Mouse (Mus musculus): ENCODE results near the gene Lancl3. TPM values are rescaled to one million over a fixed set of nuclear protein-coding genes. Genes with fewer than 3 reads are reported as not detected.
A peak's percentile ranks its signal among the peaks of the same experiment; 100 is the strongest.
"Not testable (repeated sequence)": the region's sequence is repeated elsewhere in the genome, so short reads cannot be mapped to it uniquely, and the experiment has no call there.

Gene Lancl3
- polyA plus RNA-seq, 1 experiment from 2014 or later = 0.67 TPM

DNA sequence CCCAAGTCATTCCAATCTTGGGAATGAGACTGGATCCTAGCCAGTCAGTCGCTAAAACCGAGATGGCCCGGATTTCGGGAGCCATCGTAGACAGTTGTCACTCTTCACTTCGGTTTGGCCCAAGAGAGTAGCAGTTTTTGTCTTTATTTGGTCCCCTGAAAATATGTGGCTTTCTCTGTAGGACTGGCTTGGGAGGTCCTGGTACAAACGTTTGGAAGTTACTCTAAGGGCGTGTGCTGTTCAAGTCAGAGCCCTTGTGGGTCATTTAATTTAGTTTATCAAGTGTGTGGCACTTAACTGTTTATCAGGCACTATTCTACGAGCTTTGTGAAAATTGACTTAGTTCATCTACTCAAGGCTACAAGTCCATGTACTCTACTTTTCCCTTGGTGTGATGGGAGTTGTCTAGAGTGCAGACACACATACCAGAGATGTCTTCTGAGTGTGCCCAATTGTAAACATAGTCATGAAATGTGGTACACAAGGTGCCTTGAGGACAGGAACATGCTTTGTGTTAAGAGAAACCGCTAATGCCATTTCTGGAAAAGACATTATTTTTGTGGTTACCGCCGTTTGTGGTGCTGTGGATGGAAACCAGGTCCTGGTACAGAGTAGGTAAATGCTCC, 73.8 kb downstream of the Lancl3 start:
- no peak for DNase-seq (ENCODE audit: low spot score)
- no peaks in the 10 kb centered on the region for H3K9me3 ChIP-seq
- H3K4me3 ChIP-seq = peak overlapping the region; percentile 66
- peak overlapping the region; percentile 85; the same call in 1 of the 2 replicates for H3K27ac ChIP-seq
- no peaks in the 10 kb centered on the region for H3K4me1 ChIP-seq
- 47% methylated on average over 12 of the region's 12 CpGs for WGBS
- H3K27me3 ChIP-seq (ENCODE audit: insufficient read depth, poor library complexity, severe bottlenecking) = peaks cover 11% of the 10 kb centered on the region; the same call in 1 of the 2 replicates
- no peaks in the 10 kb centered on the region for H3K36me3 ChIP-seq

DNA sequence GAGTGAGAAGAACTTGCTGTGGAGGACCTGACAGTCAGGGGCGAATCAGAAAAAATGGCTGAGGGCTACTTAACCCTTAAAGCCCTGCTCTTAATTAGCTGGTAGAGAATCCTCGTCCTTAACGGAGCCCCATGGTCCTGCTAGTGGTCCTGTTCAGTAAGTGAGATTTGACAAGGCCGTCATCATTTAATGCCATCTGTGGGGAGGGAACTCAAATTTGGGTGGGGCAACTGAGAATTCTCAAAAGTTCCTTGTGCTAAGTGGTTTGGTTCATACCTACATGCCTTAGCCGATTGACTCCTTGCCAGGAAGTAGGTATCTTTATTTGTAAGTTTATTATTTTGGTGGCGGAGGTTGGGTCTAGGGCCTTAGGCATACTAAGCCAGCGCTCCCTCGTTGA, 74.6 kb downstream of the Lancl3 start:
- H3K36me3 ChIP-seq = no peaks in the 10 kb centered on the region
- peaks cover 11% of the 10 kb centered on the region; the same call in 1 of the 2 replicates for H3K27me3 ChIP-seq (ENCODE audit: insufficient read depth, poor library complexity, severe bottlenecking)
- H3K4me1 ChIP-seq = no peaks in the 10 kb centered on the region
- H3K27ac ChIP-seq = no peak overlapping the region
- DNase-seq (ENCODE audit: low spot score) = no peak
- WGBS = 68% methylated on average over 8 of the region's 8 CpGs
- H3K9me3 ChIP-seq = no peaks in the 10 kb centered on the region
- H3K4me3 ChIP-seq = no peak overlapping the region; the same call in 1 of the 2 replicates

DNA sequence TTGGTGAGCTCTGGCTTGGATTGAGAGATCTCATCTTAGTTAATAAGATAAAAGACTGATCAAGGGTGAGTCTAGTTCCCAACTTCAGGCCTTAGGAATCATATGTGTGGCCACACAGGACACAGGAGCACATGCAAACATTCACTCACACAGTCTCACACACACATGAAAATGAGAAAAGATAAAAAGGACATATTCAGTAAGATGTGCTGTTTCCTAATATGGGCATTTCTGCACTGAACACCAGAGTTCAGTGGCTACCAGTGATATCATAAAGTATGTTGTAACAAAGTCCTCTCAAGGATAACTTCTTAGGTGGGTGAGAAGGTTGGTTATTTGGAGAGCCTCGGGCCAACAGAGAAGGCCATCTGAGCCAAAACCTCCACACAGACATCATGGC, 83.8 kb downstream of the Lancl3 start, which contains the start of gene H2al1m:
Gene H2al1m, plus strand, starts transcription at position 301 of the 400 bp plus-strand sequence.
- WGBS = no CpG with 5 or more reads among the region's 1 CpGs
- not testable (repeated sequence) for DNase-seq (ENCODE audit: low spot score); H3K27me3 ChIP-seq (ENCODE audit: insufficient read depth, poor library complexity, severe bottlenecking); H3K36me3 ChIP-seq; H3K9me3 ChIP-seq; H3K4me1 ChIP-seq; H3K27ac ChIP-seq; H3K4me3 ChIP-seq

DNA sequence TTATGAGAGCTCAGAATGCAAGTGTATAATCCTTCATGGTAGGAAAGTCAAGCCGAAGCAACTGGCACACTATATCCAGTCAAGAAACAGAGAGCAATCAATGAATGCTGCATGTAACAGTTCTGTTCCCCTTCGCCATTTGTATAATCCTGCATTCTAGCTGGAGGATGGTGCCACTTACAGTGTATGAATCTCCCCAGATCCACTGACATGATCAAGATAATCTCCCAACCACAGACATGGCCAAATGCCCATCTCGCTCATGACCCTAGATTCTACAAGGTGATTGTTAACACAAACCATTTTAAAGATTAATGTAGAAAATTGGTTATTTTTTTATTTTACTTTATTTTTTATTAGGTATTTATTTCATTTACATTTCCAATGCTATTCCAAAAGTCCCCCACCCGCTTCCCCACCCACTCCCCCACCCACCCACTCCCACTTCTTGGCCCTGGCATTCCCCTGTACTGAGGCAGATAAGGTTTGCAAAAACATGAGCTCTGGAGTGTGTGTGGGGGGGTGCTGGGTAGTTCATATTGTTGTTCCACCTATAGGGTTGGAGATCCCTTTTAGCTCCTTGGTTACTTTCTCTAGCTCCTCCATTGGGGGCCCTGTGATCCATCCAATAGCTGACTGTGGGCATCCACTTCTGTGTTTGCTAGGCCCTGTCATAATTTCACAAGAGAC, 93.6 kb downstream of the Lancl3 start:
- H3K9me3 ChIP-seq; H3K27ac ChIP-seq; H3K36me3 ChIP-seq; H3K27me3 ChIP-seq (ENCODE audit: insufficient read depth, poor library complexity, severe bottlenecking); H3K4me1 ChIP-seq; DNase-seq (ENCODE audit: low spot score); H3K4me3 ChIP-seq: not testable (repeated sequence)
- 79% methylated on average over 4 of the region's 4 CpGs for WGBS

DNA sequence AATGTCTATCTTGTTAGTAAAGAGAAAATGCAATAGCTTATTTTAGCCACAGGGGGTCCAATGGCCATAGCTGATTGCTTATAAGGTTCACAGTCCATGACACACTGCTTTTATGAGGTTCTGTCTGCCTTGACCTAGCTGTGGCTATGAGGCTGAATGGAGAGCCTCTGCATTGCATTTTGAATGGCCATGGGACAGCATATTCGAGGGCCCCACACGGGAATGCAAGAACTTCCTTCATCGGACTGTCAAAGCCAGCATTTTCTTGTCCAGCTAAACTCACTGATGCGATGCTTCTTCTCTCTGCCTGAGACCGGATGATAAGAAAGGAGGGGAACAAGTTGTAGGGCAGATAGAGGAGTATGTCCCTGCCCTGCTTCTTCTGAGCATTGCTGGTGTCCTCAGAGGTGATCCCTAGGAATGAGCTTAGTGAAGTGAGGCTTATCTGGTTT, 98.7 kb downstream of the Lancl3 start:
- H3K36me3 ChIP-seq = no peaks in the 10 kb centered on the region
- no peaks in the 10 kb centered on the region for H3K9me3 ChIP-seq
- no peaks in the 10 kb centered on the region for H3K27me3 ChIP-seq (ENCODE audit: insufficient read depth, poor library complexity, severe bottlenecking)
- H3K4me3 ChIP-seq = no peak overlapping the region
- DNase-seq (ENCODE audit: low spot score) = peak; percentile 77
- WGBS = 74% methylated on average over 5 of the region's 5 CpGs
- no peaks in the 10 kb centered on the region for H3K4me1 ChIP-seq
- H3K27ac ChIP-seq = no peak overlapping the region

DNA sequence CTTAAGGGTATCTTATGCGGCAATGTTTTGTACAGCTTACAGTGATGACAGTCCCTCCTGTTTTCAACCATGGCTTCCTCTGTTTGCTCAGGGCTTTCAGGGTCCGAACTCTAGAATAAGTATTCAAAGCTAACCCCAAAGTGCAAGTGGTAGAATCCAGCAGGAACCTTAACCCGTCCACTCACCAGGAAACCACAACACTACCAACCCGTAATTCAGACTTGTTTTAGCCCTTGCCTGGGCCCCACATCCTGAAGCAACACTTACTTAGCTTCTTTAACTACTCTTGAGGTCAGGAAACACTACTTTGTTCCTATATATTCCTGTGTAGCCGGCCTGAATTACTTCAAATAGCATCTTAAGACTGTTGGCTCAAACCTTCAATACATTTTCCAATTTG, 103.1 kb downstream of the Lancl3 start:
- Histone ChIP-seq H3K4me1 (no peaks in the 10 kb centered on the region), H3K27me3 (ENCODE audit: insufficient read depth, poor library complexity, severe bottlenecking) (no peaks in the 10 kb centered on the region), H3K4me3 (no peak overlapping the region), H3K27ac (no peak overlapping the region), H3K36me3 (no peaks in the 10 kb centered on the region), H3K9me3 (no peaks in the 10 kb centered on the region)
- WGBS = 83% methylated on average over 5 of the region's 5 CpGs
- no peak for DNase-seq (ENCODE audit: low spot score)

DNA sequence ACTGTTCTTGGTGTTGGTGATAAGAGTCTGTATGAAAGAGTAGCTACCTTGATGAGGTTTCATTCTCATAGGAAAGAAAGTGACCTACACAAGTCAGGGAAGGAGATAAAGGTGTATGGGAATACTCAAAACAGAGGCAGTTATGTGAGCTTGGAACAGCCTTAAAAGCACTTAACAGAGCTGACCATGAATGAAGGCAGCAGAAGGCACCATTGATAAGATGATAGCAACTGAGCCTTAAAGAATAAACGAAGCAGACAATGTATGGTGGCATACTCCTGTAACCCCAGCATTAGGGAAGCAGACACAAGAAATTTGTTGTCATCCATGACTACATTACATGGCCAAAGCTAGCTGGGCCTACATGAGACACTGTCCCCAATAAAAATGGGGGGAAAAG, 103.8 kb downstream of the Lancl3 start:
- no peak for DNase-seq (ENCODE audit: low spot score)
- H3K27me3 ChIP-seq (ENCODE audit: insufficient read depth, poor library complexity, severe bottlenecking) = no peaks in the 10 kb centered on the region
- H3K36me3 ChIP-seq = no peaks in the 10 kb centered on the region
- H3K9me3 ChIP-seq = no peaks in the 10 kb centered on the region
- H3K27ac ChIP-seq = no peak overlapping the region
- H3K4me3 ChIP-seq = no peak overlapping the region
- no peaks in the 10 kb centered on the region for H3K4me1 ChIP-seq
- 58% methylated on average over 1 of the region's 1 CpGs for WGBS

DNA sequence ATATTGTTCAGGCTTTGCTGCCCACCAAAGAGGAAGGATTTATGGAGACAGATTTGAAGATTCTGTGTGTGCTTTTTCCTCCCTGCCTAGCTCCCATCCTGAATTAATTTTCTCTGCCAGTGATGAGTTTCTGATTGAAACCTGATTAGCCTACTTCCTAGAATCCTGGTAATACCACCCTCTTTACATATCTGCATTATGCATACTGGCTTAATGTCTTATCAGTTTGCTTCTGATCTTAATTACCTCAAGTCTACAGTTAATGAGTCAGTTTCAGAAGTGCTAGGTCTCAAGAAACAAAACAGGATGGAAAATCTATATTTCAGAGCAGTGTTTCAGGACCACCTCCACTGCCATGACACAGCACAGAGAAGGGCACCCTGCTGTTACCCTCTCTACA, 116.8 kb downstream of the Lancl3 start:
- DNase-seq (ENCODE audit: low spot score); H3K4me3 ChIP-seq; H3K4me1 ChIP-seq: not testable (repeated sequence)

More for the DNA sequence above, 116.8 kb downstream of the Lancl3 start:
- not testable (repeated sequence) for H3K36me3 ChIP-seq; H3K9me3 ChIP-seq; H3K27me3 ChIP-seq (ENCODE audit: insufficient read depth, poor library complexity, severe bottlenecking); H3K27ac ChIP-seq

Other genes starting within 250 kb of the Lancl3 start
- not detected in 2 replicates for gene Fthl17b, start 236.9 kb upstream of the Lancl3 start, polyA plus RNA-seq (2016; fragmentation: Nextera tagmentation; extraction: Ambion mirVana)
- gene Fthl17c, start 223.3 kb upstream of the Lancl3 start, polyA plus RNA-seq (2016; fragmentation: Nextera tagmentation; extraction: Ambion mirVana) = not detected in 2 replicates
- not detected in 2 replicates for gene Fthl17d, start 213.1 kb upstream of the Lancl3 start, polyA plus RNA-seq (2016; fragmentation: Nextera tagmentation; extraction: Ambion mirVana)
- gene Fthl17e, start 166.4 kb upstream of the Lancl3 start, polyA plus RNA-seq (2016; fragmentation: Nextera tagmentation; extraction: Ambion mirVana) = not detected in 2 replicates
- gene Fthl17f, start 136.9 kb upstream of the Lancl3 start, polyA plus RNA-seq (2016; fragmentation: Nextera tagmentation; extraction: Ambion mirVana) = not detected in 2 replicates
- gene 4930402K13Rik, start 95.3 kb upstream of the Lancl3 start, polyA plus RNA-seq (2016; fragmentation: Nextera tagmentation; extraction: Ambion mirVana) = not detected in 2 replicates
- gene Gm14862, start 57.0 kb downstream of the Lancl3 start, polyA plus RNA-seq (2016; fragmentation: Nextera tagmentation; extraction: Ambion mirVana) = not detected in 2 replicates
- 6.2 and 6.5 TPM in 2 replicates for gene Xk, start 72.9 kb downstream of the Lancl3 start, polyA plus RNA-seq (2016; fragmentation: Nextera tagmentation; extraction: Ambion mirVana)
- gene H2al1m, start 83.9 kb downstream of the Lancl3 start, polyA plus RNA-seq (2016; fragmentation: Nextera tagmentation; extraction: Ambion mirVana) = 0.79 TPM in 1 of 2 replicates, not detected in the other
- gene H2al1k, start 150.7 kb downstream of the Lancl3 start, polyA plus RNA-seq (2016; fragmentation: Nextera tagmentation; extraction: Ambion mirVana) = 0.29 TPM in 1 of 2 replicates, not detected in the other